Mouse (Mus musculus) layer of hippocampus, postnatal 36 days (tissue): Measurements from ENCODE around the gene Ambra1. TPM values are rescaled to one million over a fixed set of nuclear protein-coding genes. Genes with fewer than 3 reads are reported as not detected.

ENCODE experiments used
- DNase-seq, 2 experiments: peaks; one replicate each; pipeline ENCODE4 v3.0.0; 2022
- total RNA-seq, 2 experiments: library from RNA; stranded (reverse); gene quantifications; 2 replicates each; pipeline ENCODE4 v1.2.3; 2021

The Ambra1 gene
- total RNA-seq, 2 experiments from 2014 or later: 44.7 to 49.4 TPM

GRCm38 (mm10) chr2:91939303-91939935 is 209.5 kb downstream of the Ambra1 start:
- DNase-seq: no peak

GRCm38 (mm10) chr2:91942356-91942755 is 212.4 kb downstream of the Ambra1 start:
- no peak for DNase-seq

GRCm38 (mm10) chr2:91944170-91944950 is 214.4 kb downstream of the Ambra1 start:
- peak; percentile 80 to 84 for DNase-seq

GRCm38 (mm10) chr2:91945483-91945882 is 215.5 kb downstream of the Ambra1 start, which contains the start of gene Gm9821:
Gene Gm9821, plus strand, starts transcription at chr2:91945703.
- no peak for DNase-seq

- no peak for DNase-seq
Measured at GRCm38 (mm10) chr2:91946836-91947235, 216.9 kb downstream of the Ambra1 start.

GRCm38 (mm10) chr2:91947397-91948150 is 217.6 kb downstream of the Ambra1 start:
- DNase-seq: no peak

GRCm38 (mm10) chr2:91948151-91948509 is 218.2 kb downstream of the Ambra1 start:
- DNase-seq: no peak

GRCm38 (mm10) chr2:91948792-91949241 is 218.9 kb downstream of the Ambra1 start:
- no peak for DNase-seq

GRCm38 (mm10) chr2:91949411-91950274 is 219.7 kb downstream of the Ambra1 start:
- DNase-seq: no peak

GRCm38 (mm10) chr2:91950275-91951085 is 220.5 kb downstream of the Ambra1 start:
- peak in 1 of 2 experiments; percentile 54 for DNase-seq

- DNase-seq: no peak
Measured at GRCm38 (mm10) chr2:91953825-91954224, 223.9 kb downstream of the Ambra1 start.

- no peak for DNase-seq
Measured at GRCm38 (mm10) chr2:91955121-91955591, 225.2 kb downstream of the Ambra1 start.

GRCm38 (mm10) chr2:91955875-91956274 is 225.9 kb downstream of the Ambra1 start:
- no peak for DNase-seq

GRCm38 (mm10) chr2:91957096-91957495 is 227.2 kb downstream of the Ambra1 start:
- peak; percentile 82 to 88 for DNase-seq

GRCm38 (mm10) chr2:91958049-91958448 is 228.1 kb downstream of the Ambra1 start:
- no peak for DNase-seq

- DNase-seq: peak in 1 of 2 experiments; percentile 49
Measured at GRCm38 (mm10) chr2:91958701-91959457, 228.9 kb downstream of the Ambra1 start.

- DNase-seq: no peak
Measured at GRCm38 (mm10) chr2:91959544-91960410, 229.8 kb downstream of the Ambra1 start.

- DNase-seq: no peak
Measured at GRCm38 (mm10) chr2:91960459-91960858, 230.5 kb downstream of the Ambra1 start.
